Mouse (Mus musculus): ENCODE results near the gene Pgap2. TPM values are rescaled to one million over a fixed set of nuclear protein-coding genes. Genes with fewer than 3 reads are reported as not detected.
"Not testable (repeated sequence)": the region's sequence is repeated elsewhere in the genome, so short reads cannot be mapped to it uniquely, and the experiment has no call there.

Pgap2 gene
- polyA plus RNA-seq, 1 experiment = 29.9 TPM

DNA sequence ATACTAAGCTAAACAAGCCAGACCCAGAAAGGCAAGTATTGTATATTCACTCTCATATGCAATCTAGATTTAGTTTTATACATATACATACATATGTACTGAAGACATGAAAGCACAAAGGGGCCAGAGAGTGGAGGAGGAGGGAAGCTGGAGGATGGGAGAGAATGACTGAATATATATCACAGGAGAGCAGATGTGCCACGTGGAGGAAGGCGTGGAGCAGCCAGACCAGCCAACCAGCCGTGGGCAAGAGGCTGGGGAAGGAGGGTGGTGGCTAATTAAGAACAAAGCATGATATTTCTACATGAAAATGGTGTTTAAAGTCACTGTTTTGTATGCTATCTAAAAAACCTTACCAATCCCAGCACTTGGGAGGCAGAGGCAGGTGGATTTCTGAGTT lies 48.7 kb downstream of the Pgap2 start:
- H3K27ac ChIP-seq (ENCODE audit: insufficient read depth, low read length) = no peak overlapping the region
- TF ChIP-seq POLR2A (IDR thresholded peaks at IDR 0.05; ENCODE audit: extremely low read depth, insufficient read depth, low read length) = no peak
- H3K4me3 ChIP-seq (ENCODE audit: insufficient read depth, low read length) = no peak overlapping the region
- H3K4me1 ChIP-seq (ENCODE audit: control insufficient read depth, insufficient read depth, low read length) = no peaks in the 10 kb centered on the region

DNA sequence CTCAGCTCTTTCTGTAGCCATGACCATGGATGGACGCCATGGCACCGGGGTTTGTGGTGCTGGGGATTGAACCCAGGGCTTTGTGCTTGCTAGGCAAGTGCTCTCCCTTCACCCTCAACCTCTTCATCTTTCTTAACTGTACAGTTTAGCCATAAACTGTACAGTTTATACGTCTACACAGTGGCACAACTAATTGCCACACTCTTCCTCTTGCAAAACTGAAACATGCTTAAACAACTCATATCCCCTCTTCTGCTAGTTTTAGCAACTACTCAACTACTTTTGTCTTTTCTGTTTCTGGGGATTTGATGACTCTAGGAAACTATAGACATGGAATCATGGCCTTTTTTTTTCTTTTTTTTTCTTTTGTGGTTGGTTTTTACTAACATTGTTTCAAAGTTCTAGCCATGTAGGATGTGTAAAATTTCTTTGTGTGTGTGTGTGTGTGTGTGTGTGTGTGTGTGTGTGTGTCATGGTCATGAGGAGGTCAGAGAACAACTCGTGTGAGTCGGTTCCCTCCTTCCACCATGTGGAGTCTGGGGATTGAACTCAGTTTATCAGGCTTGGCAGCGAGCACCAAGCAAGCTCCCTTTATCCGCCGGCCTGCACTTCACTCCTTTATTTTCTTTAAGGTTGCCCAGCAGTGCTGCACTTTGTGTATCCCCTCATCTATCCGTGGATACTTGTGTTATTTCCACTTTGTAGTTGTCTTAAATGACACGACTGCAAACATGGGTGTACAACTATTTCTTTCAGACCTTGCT lies 49.9 kb downstream of the Pgap2 start:
- H3K27ac ChIP-seq (ENCODE audit: insufficient read depth, low read length) = no peak overlapping the region
- no peak overlapping the region for H3K4me3 ChIP-seq (ENCODE audit: insufficient read depth, low read length)
- no peaks in the 10 kb centered on the region for H3K4me1 ChIP-seq (ENCODE audit: control insufficient read depth, insufficient read depth, low read length)
- TF ChIP-seq CTCF (IDR thresholded peaks at IDR 0.05; ENCODE audit: extremely low read depth, insufficient read depth, low read length) (no peak), POLR2A (IDR thresholded peaks at IDR 0.05; ENCODE audit: extremely low read depth, insufficient read depth, low read length) (no peak)

DNA sequence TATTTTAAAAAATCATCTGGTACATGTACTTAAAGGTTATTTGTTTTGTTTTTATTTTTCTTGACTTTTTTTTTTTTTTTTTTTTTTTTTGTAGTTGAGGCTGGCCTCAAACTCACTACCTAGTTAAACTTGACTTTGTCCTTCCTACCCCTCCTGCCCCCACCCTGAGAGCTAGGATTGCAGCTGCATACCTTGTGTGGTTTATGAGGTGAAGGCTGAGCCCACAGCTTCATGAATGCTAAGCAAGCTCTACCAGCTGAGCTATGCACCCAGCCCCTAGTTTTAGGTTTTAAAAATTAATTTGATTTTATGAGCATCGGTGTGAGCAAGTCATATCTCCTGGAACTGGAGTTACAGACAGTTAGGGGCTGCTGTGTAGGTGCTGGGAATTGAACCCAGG lies 50.5 kb downstream of the Pgap2 start:
- no peaks in the 10 kb centered on the region for H3K4me1 ChIP-seq (ENCODE audit: control insufficient read depth, insufficient read depth, low read length)
- TF ChIP-seq CTCF (IDR thresholded peaks at IDR 0.05; ENCODE audit: extremely low read depth, insufficient read depth, low read length) (no peak), POLR2A (IDR thresholded peaks at IDR 0.05; ENCODE audit: extremely low read depth, insufficient read depth, low read length) (no peak)
- H3K27ac ChIP-seq (ENCODE audit: insufficient read depth, low read length) = no peak overlapping the region
- H3K4me3 ChIP-seq (ENCODE audit: insufficient read depth, low read length) = no peak overlapping the region

DNA sequence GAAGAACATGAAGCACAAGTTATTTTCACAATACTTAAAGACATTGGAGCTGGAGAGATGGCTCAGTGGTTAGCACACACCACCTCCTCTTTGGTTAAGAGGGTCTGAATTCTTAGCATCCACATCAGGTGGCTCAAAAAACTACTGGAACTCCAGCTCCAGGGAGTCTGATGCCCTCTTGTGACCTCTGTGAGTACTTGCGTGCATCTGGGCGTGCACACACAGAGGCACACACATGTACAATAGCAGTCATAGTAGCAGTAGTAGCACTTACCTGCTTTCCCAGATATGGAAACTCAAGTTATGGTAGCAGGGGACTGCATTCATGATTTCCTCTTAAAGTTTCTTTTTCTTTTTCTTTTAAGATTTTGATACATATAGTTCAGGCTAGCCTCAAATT lies 53.0 kb downstream of the Pgap2 start:
- no peak overlapping the region for H3K27ac ChIP-seq (ENCODE audit: insufficient read depth, low read length)
- TF ChIP-seq POLR2A (IDR thresholded peaks at IDR 0.05; ENCODE audit: extremely low read depth, insufficient read depth, low read length) = no peak

DNA sequence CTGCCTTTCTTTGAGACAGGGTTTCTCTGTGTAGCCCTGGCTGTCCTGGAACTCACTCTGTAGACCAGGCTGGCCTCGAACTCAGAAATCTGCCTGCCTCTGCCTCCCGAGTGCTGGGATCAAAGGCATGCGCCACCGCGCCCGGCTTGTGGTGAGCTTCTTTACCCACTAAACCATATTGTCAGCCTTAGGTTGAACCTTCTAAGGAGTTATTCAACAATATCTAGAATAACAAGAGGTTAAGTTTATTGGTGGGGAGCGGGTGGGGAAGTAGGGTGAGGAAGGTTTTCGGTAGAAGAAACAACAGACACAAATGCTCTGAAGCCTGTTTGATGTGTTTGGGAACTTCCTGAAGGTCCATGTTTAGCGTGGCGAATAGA lies 56.0 kb downstream of the Pgap2 start:
- not testable (repeated sequence) for H3K4me3 ChIP-seq (ENCODE audit: insufficient read depth, low read length); H3K27ac ChIP-seq (ENCODE audit: insufficient read depth, low read length); H3K4me1 ChIP-seq (ENCODE audit: control insufficient read depth, insufficient read depth, low read length)

More for the DNA sequence above, 53.0 kb downstream of the Pgap2 start:
- no peaks in the 10 kb centered on the region for H3K4me1 ChIP-seq (ENCODE audit: control insufficient read depth, insufficient read depth, low read length)
- H3K4me3 ChIP-seq (ENCODE audit: insufficient read depth, low read length) = no peak overlapping the region

DNA sequence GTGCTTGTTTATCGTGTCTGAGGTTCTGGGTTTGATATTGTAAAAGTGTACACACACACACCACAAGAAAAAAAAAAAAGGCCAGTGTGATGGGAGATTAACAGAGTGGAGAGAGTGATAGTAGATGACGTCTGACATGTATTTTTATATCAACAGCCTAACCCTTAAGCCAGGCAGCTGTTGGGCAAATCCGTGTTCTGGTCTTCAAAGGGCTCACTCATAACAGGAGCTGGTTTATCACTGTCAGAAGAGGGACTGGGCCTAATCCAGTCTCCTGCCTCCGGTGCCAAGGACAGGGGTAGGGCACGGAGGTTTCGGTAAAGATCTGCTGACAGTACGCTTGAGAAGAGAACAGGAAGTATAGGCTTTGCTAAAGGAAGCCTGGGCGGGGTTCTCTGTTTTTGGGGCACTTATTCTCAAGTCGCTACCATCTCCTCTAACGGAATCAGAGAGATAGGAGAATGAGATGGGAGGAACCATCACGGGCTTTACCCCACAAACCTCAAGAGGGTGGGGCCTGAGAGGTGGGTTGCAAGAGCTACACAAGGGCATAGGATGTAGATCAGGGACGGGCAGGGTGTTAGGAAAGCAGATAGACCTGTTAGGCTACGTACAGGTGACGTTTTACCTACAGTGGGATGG lies 56.5 kb downstream of the Pgap2 start:
- Histone ChIP-seq H3K4me1 (ENCODE audit: control insufficient read depth, insufficient read depth, low read length) (peaks cover 1% of the 10 kb centered on the region; the same call in 1 of the 2 replicates), H3K27ac (ENCODE audit: insufficient read depth, low read length) (no peak overlapping the region), H3K4me3 (ENCODE audit: insufficient read depth, low read length) (no peak overlapping the region; the same call in 1 of the 2 replicates)
- TF ChIP-seq POLR2A (IDR thresholded peaks at IDR 0.05; ENCODE audit: extremely low read depth, insufficient read depth, low read length) (no peak), CTCF (IDR thresholded peaks at IDR 0.05; ENCODE audit: extremely low read depth, insufficient read depth, low read length) (no peak)

DNA sequence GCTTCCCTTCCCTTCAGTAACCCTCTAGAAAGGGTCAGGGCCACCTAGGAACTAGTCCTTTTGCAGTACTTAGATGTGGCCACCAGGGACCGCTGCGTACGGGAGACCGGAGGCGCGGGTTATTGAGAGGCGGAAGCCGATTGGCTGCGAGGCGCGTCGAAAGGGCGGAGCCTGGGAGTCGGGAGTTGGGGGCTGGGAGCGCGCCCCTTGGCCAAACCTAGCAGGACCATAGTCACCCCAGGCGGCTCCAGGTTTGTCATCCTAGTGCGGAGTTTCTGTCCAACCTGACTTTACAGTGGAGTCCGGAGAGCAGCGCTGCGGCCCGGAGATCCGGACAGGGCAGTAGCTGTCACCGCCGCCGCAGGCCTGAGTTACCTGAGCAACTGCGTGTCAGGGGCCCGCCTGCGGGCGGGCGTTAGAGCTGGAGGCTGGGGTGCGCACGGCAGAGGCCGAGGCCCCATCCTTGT lies 57.1 kb downstream of the Pgap2 start:
- Histone ChIP-seq H3K4me3 (ENCODE audit: insufficient read depth, low read length) (peak overlapping the region; percentile 87), H3K27ac (ENCODE audit: insufficient read depth, low read length) (peak overlapping the region; percentile 66), H3K4me1 (ENCODE audit: control insufficient read depth, insufficient read depth, low read length) (peaks cover 1% of the 10 kb centered on the region; the same call in 1 of the 2 replicates)
- TF ChIP-seq CTCF (IDR thresholded peaks at IDR 0.05; ENCODE audit: extremely low read depth, insufficient read depth, low read length) (peak; percentile 74), POLR2A (IDR thresholded peaks at IDR 0.05; ENCODE audit: extremely low read depth, insufficient read depth, low read length) (0 out of 2 replicates have a peak, but pooled peaks have one; percentile 48)

DNA sequence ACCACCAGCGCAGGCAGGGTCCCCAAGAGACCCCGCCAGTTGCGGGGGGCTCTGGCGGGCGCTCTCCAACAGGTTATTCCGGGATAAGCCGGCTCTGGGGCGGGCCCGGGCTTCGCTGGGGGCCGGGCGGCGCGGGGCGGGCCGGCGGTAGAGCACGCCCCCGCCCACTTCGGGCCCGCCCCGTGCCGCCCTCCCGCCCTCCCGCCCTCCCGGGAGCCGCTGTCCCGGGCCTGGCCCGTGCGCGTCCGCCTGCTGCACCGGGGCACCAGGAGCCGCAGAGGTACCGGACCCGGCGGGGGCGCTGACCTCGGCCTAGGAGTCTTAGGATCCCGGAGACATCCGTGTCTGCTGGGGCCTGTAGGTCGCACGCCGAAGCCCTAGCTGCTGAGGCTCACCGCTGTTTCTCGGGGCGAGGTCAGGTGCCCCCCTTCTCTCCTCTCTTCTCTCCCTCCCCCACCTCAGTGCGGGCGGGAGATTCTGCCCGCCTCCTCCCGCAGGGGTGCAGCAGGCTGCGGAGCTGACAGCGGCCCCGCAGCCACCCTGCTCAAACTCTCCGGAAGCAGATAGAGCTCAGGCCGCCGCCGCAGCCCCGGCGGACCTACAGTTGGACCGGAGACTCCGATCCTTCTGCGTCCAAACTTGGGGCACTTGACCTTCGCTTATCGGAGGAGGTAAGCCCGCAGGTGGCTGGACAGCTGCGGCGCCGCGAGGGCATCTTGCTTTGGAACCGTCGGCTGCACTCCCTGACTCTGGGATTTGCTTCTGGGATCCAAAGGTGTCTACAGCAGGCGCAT lies 57.8 kb downstream of the Pgap2 start, which contains the start of gene Stim1:
Gene Stim1, plus strand, starts transcription at position 206 of the 794 bp plus-strand sequence.
- H3K27ac ChIP-seq (ENCODE audit: insufficient read depth, low read length) = peak within 1 kb of the TSS; percentile 75
- TF ChIP-seq POLR2A (IDR thresholded peaks at IDR 0.05; ENCODE audit: extremely low read depth, insufficient read depth, low read length) (no peak), CTCF (IDR thresholded peaks at IDR 0.05; ENCODE audit: extremely low read depth, insufficient read depth, low read length) (no peak)
- peaks cover 1% of the 10 kb centered on the region; the same call in 1 of the 2 replicates for H3K4me1 ChIP-seq (ENCODE audit: control insufficient read depth, insufficient read depth, low read length)

DNA sequence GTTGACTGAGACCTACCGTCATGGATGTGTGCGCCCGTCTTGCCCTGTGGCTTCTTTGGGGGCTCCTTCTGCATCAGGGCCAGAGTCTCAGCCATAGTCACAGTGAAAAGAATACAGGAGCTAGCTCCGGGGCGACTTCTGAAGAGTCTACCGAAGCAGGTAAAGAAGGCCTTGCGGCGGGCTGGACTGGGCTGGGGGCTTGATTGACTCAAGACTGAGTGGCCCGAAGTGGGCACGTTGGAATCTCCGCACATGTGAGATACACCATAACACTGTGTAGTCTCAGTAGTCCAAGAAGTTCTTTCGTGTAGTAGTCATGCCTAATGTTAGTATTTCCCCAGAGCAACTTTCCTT lies 58.4 kb downstream of the Pgap2 start:
- no peak overlapping the region for H3K27ac ChIP-seq (ENCODE audit: insufficient read depth, low read length)
- peaks cover 1% of the 10 kb centered on the region; the same call in 1 of the 2 replicates for H3K4me1 ChIP-seq (ENCODE audit: control insufficient read depth, insufficient read depth, low read length)
- TF ChIP-seq POLR2A (IDR thresholded peaks at IDR 0.05; ENCODE audit: extremely low read depth, insufficient read depth, low read length) = no peak
- no peak for TF ChIP-seq CTCF (IDR thresholded peaks at IDR 0.05; ENCODE audit: extremely low read depth, insufficient read depth, low read length)
- peak overlapping the region; percentile 87 for H3K4me3 ChIP-seq (ENCODE audit: insufficient read depth, low read length)

More for the DNA sequence above, 57.8 kb downstream of the Pgap2 start, which contains the start of gene Stim1:
- peak within 1 kb of the TSS; percentile 87 for H3K4me3 ChIP-seq (ENCODE audit: insufficient read depth, low read length)
